Mouse (Mus musculus) midbrain, embryonic 11.5 days (tissue): ENCODE data around the gene Kpna4. TPM values are rescaled to one million over a fixed set of nuclear protein-coding genes. Genes with fewer than 3 reads are reported as not detected.
"Not testable (repeated sequence)": the region's sequence is repeated elsewhere in the genome, so short reads cannot be mapped to it uniquely, and the experiment has no call there.

Experiments
- ATAC-seq: fragments of 200-750 bp; cut with Nextera tagmentation; 2 replicates; pipeline ENCODE4 v1.8.0; 2017; ENCODE audit warnings: moderate TSS enrichment, moderate library complexity; ENCODE audit not compliant: low FRiP score
- DNase-seq: peaks from one replicate; pipeline ENCODE4 v3.0.0; 2015; ENCODE audit warnings: low spot score; ENCODE audit errors: missing footprints
- H3K27ac ChIP-seq: fragments of 300-500 bp; sonication (generic); 2 replicates; pipeline ENCODE4 v1.5.1; 2014; ENCODE audit warnings: low read depth, low read length
- H3K27me3 ChIP-seq: fragments of 300-500 bp; sonication (generic); 2 replicates; pipeline ENCODE4 v1.6.1; 2014; ENCODE audit warnings: mild to moderate bottlenecking, low read length, moderate library complexity, mixed read lengths; ENCODE audit not compliant: control insufficient read depth, insufficient read depth
- H3K36me3 ChIP-seq: fragments of 300-500 bp; sonication (generic); 2 replicates; pipeline ENCODE4 v1.6.1; 2014; ENCODE audit warnings: mild to moderate bottlenecking, low read length, moderate library complexity, mixed read lengths; ENCODE audit not compliant: control insufficient read depth, insufficient read depth
- H3K4me1 ChIP-seq: fragments of 300-500 bp; sonication (generic); 2 replicates; pipeline ENCODE4 v1.6.1; 2014; ENCODE audit warnings: low read length; ENCODE audit not compliant: control insufficient read depth, insufficient read depth
- H3K4me2 ChIP-seq: fragments of 300-500 bp; sonication (generic); 2 replicates; pipeline ENCODE4 v1.6.1; 2014; ENCODE audit warnings: mild to moderate bottlenecking, moderate library complexity
- H3K4me3 ChIP-seq: fragments of 300-500 bp; sonication (generic); 2 replicates; pipeline ENCODE4 v1.5.1; 2014; ENCODE audit warnings: low read depth, low read length
- H3K9ac ChIP-seq: fragments of 300-500 bp; sonication (generic); 2 replicates; pipeline ENCODE4 v1.6.1; 2014; ENCODE audit warnings: low read length
- H3K9me3 ChIP-seq: fragments of 300-500 bp; sonication (generic); 2 replicates; pipeline ENCODE4 v1.6.1; 2016; ENCODE audit warnings: low read length; ENCODE audit not compliant: control insufficient read depth
- WGBS: fragments of 180-500 bp; shearing (Covaris S2); extraction: QIAGEN DNeasy Blood & Tissue Kit; methylation state at CpG from one replicate; pipeline ENCODE4 v1.1.7; 2014; 5-methylcytosine and 5-hydroxymethylcytosine counted together
- polyA plus RNA-seq: library from polyadenylated mRNA; unstranded; fragments of >200 nt; fragmentation: Nextera tagmentation; extraction: Ambion mirVana; gene quantifications from 2 replicates; pipeline ENCODE4 v1.2.1, GENCODE M21; 2014

The Kpna4 gene
- polyA plus RNA-seq, 1 experiment from 2014 or later = 52.8 TPM

GRCm38 (mm10) chr3:69044645-69045399, 82.1 kb downstream of the Kpna4 start, which contains the start of gene Trim59:
TSS of gene Trim59 (minus strand) at chr3:69044755.
- Histone ChIP-seq H3K27me3 (no peaks in the 10 kb centered on the region), H3K36me3 (peaks cover 6% of the 10 kb centered on the region; the same call in 1 of the 2 replicates), H3K4me3 (peak within 1 kb of the TSS; percentile 92), H3K4me1 (peaks cover 7% of the 10 kb centered on the region), H3K27ac (peak within 1 kb of the TSS; percentile 89), H3K4me2 (peak within 1 kb of the TSS; percentile 62), H3K9ac (peak within 1 kb of the TSS; percentile 99), H3K9me3 (no peaks in the 10 kb centered on the region)
- ATAC-seq = peak; percentile 96
- under 1% methylated on average over 74 of the region's 80 CpGs for WGBS
- peak; percentile 100 for DNase-seq

- Histone ChIP-seq H3K9me3 (no peaks in the 10 kb centered on the region), H3K4me3 (peak overlapping the region; percentile 92), H3K36me3 (peaks cover 6% of the 10 kb centered on the region; the same call in 1 of the 2 replicates), H3K27ac (peak overlapping the region; percentile 89), H3K4me1 (peaks cover 7% of the 10 kb centered on the region), H3K4me2 (peak overlapping the region; percentile 62), H3K27me3 (no peaks in the 10 kb centered on the region), H3K9ac (peak overlapping the region; percentile 99)
- WGBS = 0% methylated on average over 42 of the region's 42 CpGs
- peak; percentile 66 for ATAC-seq
- peak; percentile 97 for DNase-seq
These were observed 82.7 kb downstream of the Kpna4 start for GRCm38 (mm10) chr3:69044167-69044591.

- Histone ChIP-seq H3K4me2 (peak overlapping the region; percentile 36; the same call in 1 of the 2 replicates), H3K36me3 (peaks cover 6% of the 10 kb centered on the region; the same call in 1 of the 2 replicates), H3K9me3 (no peaks in the 10 kb centered on the region), H3K27me3 (no peaks in the 10 kb centered on the region), H3K9ac (no peak overlapping the region), H3K4me1 (peaks cover 7% of the 10 kb centered on the region), H3K27ac (no peak overlapping the region), H3K4me3 (peak overlapping the region; percentile 20; the same call in 1 of the 2 replicates)
- WGBS = 77% methylated on average over 5 of the region's 5 CpGs
- no peak for ATAC-seq
- DNase-seq = no peak
These were observed 85.6 kb downstream of the Kpna4 start for GRCm38 (mm10) chr3:69041298-69041697.

GRCm38 (mm10) chr3:69040105-69040504, 86.8 kb downstream of the Kpna4 start:
- Histone ChIP-seq H3K27me3 (no peaks in the 10 kb centered on the region), H3K9me3 (no peaks in the 10 kb centered on the region), H3K9ac (no peak overlapping the region), H3K4me1 (peaks cover 7% of the 10 kb centered on the region), H3K27ac (no peak overlapping the region), H3K4me3 (no peak overlapping the region), H3K36me3 (peaks cover 6% of the 10 kb centered on the region; the same call in 1 of the 2 replicates), H3K4me2 (no peak overlapping the region)
- no peak for DNase-seq
- WGBS = 95% methylated on average over 2 of the region's 2 CpGs
- no peak for ATAC-seq

GRCm38 (mm10) chr3:69026133-69026783, 100.7 kb downstream of the Kpna4 start:
- H3K4me3 ChIP-seq = no peak overlapping the region
- no peak overlapping the region for H3K9ac ChIP-seq
- no peaks in the 10 kb centered on the region for H3K27me3 ChIP-seq
- WGBS = 95% methylated on average over 1 of the region's 1 CpGs
- no peak overlapping the region for H3K4me2 ChIP-seq
- ATAC-seq (no peak), DNase-seq (no peak)
- H3K27ac ChIP-seq = no peak overlapping the region
- H3K9me3 ChIP-seq = no peaks in the 10 kb centered on the region
- no peaks in the 10 kb centered on the region for H3K4me1 ChIP-seq
- peaks cover 12% of the 10 kb centered on the region; the same call in 1 of the 2 replicates for H3K36me3 ChIP-seq

GRCm38 (mm10) chr3:69020764-69021163, 106.1 kb downstream of the Kpna4 start:
- no peaks in the 10 kb centered on the region for H3K4me1 ChIP-seq
- no peaks in the 10 kb centered on the region for H3K27me3 ChIP-seq
- peaks cover 14% of the 10 kb centered on the region; the same call in 1 of the 2 replicates for H3K36me3 ChIP-seq
- no peak for ATAC-seq
- no peak overlapping the region for H3K9ac ChIP-seq
- H3K9me3 ChIP-seq = no peaks in the 10 kb centered on the region
- no peak overlapping the region for H3K4me2 ChIP-seq
- H3K27ac ChIP-seq = no peak overlapping the region
- no peak for DNase-seq
- H3K4me3 ChIP-seq = no peak overlapping the region

- H3K9ac ChIP-seq = no peak overlapping the region
- no peak for DNase-seq
- ATAC-seq = no peak
- H3K4me3 ChIP-seq = no peak overlapping the region
- H3K9me3 ChIP-seq = no peaks in the 10 kb centered on the region
- H3K4me2 ChIP-seq = no peak overlapping the region
- H3K27ac ChIP-seq = no peak overlapping the region
- no peaks in the 10 kb centered on the region for H3K4me1 ChIP-seq
- 91% methylated on average over 2 of the region's 2 CpGs for WGBS
- peaks cover 14% of the 10 kb centered on the region; the same call in 1 of the 2 replicates for H3K36me3 ChIP-seq
- no peaks in the 10 kb centered on the region for H3K27me3 ChIP-seq
These were observed 106.6 kb downstream of the Kpna4 start for GRCm38 (mm10) chr3:69020285-69020684.

- not testable (repeated sequence) for DNase-seq, H3K4me2 ChIP-seq, ATAC-seq, H3K4me3 ChIP-seq, H3K9ac ChIP-seq, H3K27me3 ChIP-seq, H3K27ac ChIP-seq, H3K9me3 ChIP-seq, H3K4me1 ChIP-seq
- peaks cover 14% of the 10 kb centered on the region; the same call in 1 of the 2 replicates for H3K36me3 ChIP-seq
- 95% methylated on average over 2 of the region's 2 CpGs for WGBS
These were observed 108.3 kb downstream of the Kpna4 start for GRCm38 (mm10) chr3:69018635-69019034.

GRCm38 (mm10) chr3:69017181-69017580, 109.7 kb downstream of the Kpna4 start:
- Histone ChIP-seq H3K4me3 (no peak overlapping the region), H3K4me2 (no peak overlapping the region), H3K9ac (no peak overlapping the region), H3K9me3 (no peaks in the 10 kb centered on the region), H3K27me3 (no peaks in the 10 kb centered on the region), H3K36me3 (peaks cover 14% of the 10 kb centered on the region; the same call in 1 of the 2 replicates), H3K4me1 (no peaks in the 10 kb centered on the region), H3K27ac (no peak overlapping the region)
- no peak for ATAC-seq
- WGBS = 91% methylated on average over 3 of the region's 3 CpGs
- DNase-seq = no peak
